Mouse (Mus musculus) cerebellum, adult 9-11 months (tissue): ENCODE results near the gene Fbxw7.

Experiments
- DNase-seq: peaks from one replicate; pipeline ENCODE4 v3.0.0; 2022

The Fbxw7 gene

DNA sequence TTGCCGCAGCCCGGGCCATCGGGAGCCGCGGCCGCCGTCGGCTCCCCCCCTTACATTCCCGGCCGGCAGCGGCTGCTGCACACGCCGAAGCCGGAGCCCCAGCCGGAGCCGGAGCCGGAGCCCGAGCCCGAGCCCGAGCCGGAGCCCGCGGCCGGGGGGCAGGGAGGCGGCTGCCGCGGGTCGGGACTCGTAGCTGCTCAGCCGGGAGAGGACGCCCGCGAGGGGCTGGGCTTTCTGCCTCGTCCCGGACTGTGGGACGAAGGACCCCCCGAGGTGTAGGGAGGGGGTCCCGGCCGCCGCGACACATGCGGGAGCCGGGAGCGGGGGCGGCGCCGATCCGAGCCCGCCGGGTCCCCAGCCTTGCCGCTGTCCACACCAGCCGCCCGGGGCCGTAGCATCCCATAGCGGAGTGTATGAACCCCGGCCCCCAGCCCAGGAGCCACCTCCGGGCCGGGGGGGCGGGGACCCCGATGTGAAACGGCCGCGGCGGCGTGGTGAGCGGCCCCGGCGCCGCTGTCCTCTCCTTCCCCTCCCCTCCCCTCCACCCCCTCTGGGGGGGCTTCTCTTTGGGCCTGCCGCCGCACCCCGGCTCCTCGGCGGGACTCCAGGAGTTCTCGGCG lies at the start of gene Fbxw7:
Gene Fbxw7, plus strand, starts transcription at position 507 of the 620 bp plus-strand sequence.
- DNase-seq, result peak; percentile 65

GRCm38 (mm10) chr3:84768940-84769339 lies 46.1 kb upstream of the Fbxw7 start:
- no peak for DNase-seq

DNA sequence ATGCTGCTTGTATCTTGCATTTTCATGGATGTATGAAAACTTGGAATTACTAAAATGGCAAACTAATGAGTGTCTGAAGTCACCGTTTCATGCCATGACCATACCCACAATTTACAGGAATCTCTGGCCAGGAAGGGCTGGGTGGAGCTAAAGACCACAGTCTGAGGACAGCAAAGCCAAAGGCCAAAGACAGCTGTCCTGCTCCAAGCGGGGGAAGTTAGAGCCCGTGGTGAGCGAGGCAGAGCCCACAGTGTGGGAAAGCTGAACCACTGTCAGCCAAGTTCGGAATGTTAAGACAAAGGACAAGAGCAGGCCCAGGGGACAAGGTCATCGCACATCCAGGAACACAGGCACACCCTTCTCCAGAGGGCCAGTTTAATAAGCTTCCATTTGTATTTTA lies 45.7 kb upstream of the Fbxw7 start:
- DNase-seq, result no peak

- no peak for DNase-seq
These were observed 44.5 kb upstream of the Fbxw7 start for GRCm38 (mm10) chr3:84770518-84770917.

- no peak for DNase-seq
These were observed 43.1 kb upstream of the Fbxw7 start for GRCm38 (mm10) chr3:84771980-84772379.

GRCm38 (mm10) chr3:84774246-84775066 lies 40.6 kb upstream of the Fbxw7 start:
- DNase-seq, result no peak

GRCm38 (mm10) chr3:84775067-84775423 lies 40.0 kb upstream of the Fbxw7 start:
- no peak for DNase-seq

- DNase-seq, result no peak
These were observed 39.5 kb upstream of the Fbxw7 start for GRCm38 (mm10) chr3:84775577-84775976.

DNA sequence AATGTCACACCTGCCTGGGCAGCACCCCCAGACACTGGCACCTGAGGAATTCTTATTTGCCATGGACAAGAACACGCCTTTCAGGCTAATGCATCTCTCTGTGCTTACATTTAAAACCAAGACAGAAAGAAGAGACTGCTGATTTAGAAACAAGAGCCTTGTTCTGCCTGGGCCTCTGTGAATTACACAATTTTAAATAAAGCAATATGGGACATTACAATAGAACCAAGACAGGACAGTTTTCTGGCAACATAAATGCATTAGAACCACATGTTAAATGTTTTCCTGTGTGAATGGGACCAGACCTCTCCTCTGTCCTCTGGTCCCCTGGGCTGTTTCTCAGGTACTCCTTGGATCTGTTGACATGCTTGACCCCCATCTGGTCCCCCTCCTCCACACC lies 39.0 kb upstream of the Fbxw7 start:
- no peak for DNase-seq

GRCm38 (mm10) chr3:84787914-84788313 lies 27.2 kb upstream of the Fbxw7 start:
- no peak for DNase-seq

- no peak for DNase-seq
These were observed 11.0 kb upstream of the Fbxw7 start for GRCm38 (mm10) chr3:84804036-84804435.

DNA sequence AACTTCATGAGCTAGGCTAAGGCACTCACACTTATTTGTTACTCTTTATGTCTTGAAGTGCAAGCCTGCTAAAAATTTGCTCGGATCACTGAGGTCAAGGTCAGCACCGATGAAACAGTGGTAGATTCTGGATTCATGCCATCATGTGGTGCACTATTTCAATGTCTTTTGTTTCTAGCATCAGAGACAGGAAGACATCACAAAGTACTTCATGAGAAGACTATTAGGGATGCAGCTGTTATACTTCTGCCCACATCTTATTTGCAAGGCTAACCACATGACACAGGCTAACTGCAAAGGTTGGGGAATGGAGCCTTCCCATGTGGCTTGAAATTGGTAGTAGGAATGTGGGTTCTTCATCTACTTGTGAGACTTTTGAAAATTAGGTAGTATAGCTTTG lies 8.9 kb upstream of the Fbxw7 start:
- DNase-seq, result no peak

- DNase-seq, result no peak
These were observed 7.2 kb upstream of the Fbxw7 start for GRCm38 (mm10) chr3:84807826-84808225.

DNA sequence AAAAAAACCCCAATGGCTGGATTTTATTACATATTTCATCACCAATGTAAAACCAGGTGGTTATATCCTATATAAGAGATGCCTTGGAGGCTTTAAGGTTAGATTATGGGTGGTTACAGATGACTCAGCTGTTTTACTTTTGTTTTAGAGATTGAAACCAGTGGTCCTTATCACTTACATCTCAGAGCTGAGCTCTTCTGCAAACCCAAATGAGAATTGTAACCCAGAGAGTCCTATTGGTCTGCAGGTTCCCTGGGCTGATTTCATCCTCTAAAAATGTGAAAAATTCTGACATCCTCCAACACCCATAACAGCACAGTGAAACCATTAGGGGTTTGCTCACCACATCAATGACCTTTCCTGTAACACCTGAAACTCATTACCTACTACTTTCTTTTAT lies 6.2 kb upstream of the Fbxw7 start:
- no peak for DNase-seq

- no peak for DNase-seq
These were observed 4.3 kb upstream of the Fbxw7 start for GRCm38 (mm10) chr3:84810803-84811202.

- DNase-seq, result no peak
These were observed 1.5 kb upstream of the Fbxw7 start for GRCm38 (mm10) chr3:84813436-84814156.

DNA sequence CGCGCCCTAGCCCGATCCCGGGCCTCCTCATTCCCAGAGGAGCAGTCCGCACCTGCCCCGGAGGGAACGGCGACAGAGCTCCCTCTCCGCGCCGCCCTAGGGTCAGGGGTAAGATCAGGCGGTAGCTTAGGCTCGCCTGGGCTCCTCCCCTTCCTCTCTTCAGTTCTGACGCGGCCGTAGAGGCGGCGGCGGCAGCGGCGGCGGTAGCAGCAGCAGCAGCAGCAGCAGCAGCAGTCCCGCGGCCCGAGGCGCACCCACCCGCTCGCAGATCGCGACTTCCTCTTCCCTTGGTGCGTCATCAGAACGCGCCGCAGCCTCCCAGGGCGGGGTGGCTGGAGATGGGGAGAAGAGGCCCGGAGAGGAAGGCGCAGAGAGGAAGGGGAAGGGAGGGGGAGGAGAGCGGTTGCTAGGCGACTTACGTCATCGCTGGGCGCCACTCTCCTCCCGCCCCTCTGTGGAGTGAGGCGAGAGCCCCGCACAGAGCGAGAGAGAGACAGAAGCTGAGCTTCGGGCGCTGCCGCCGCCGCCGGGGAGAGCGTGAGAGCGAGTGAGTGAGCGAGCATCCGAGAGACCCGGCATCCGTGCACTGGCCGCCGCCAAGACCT lies 809 bp upstream of the Fbxw7 start:
- DNase-seq, result peak; percentile 100

DNA sequence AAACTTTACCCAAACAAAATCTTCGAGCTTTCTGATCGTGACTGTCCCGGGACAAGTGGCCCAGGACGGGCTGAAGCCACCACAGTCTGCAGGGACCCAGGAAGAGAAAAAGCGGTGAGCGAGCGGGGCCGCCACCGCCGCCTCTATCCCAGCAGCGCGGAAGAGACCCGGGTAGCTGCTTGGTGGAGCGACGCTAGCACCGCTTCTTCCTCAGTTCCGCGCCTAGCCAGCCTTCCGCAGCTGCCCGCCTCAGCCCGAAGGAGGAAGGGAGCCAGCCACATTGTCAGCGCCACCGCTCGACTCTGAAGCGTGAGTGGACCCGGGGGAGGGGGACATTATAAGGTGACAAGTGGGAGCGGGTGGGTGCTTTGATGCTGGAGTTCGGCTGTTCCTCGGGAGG lies 393 bp downstream of the Fbxw7 start:
- DNase-seq, result peak; percentile 45

GRCm38 (mm10) chr3:84816951-84817350 lies 1.9 kb downstream of the Fbxw7 start:
- no peak for DNase-seq

DNA sequence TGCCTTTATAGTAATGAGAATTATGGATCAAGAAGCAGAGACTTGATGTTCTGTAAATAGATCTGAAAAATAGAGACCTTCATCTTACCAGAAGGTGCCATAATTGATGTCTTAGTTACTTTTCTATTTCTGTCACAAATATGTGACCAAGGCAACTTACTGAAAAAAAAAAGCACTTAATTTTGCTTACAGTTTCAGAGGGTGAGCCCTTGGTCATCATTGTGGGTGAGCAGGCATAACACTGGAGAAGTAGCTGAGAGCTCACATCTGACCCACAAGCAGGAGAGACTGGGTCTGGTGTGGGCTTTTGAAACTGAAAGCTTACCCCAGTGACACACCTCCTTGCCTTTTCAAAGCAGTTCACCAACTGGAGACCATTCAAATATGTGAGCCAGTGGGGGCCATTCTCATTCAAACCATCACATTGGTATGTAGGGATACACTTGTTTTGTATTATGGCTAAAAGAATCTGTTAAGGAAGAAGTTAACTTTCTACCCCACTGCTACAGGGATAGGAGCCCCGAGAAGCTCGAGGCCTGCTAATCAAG lies 5.7 kb downstream of the Fbxw7 start:
- DNase-seq, result no peak

DNA sequence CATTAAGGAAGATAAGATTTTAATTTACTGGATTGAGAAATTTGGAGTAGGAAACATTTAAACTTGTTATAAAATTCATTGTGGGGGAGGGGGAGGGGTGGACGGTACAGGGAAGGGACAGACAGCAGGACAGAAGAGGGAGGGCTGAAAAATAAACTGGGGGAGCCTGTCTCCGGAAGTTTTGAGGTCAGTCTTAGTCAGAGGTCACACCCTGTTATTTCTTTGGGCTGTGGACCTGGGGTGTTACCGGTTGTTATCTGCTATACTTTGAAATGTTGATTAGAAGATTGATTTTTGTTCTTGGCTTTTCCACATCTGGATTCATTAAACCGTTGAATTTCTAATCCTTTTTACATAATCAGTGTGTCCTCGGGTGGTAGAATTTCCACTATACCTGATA lies 10.9 kb downstream of the Fbxw7 start:
- DNase-seq, result no peak

GRCm38 (mm10) chr3:84826405-84826804 lies 11.3 kb downstream of the Fbxw7 start:
- DNase-seq, result no peak

DNA sequence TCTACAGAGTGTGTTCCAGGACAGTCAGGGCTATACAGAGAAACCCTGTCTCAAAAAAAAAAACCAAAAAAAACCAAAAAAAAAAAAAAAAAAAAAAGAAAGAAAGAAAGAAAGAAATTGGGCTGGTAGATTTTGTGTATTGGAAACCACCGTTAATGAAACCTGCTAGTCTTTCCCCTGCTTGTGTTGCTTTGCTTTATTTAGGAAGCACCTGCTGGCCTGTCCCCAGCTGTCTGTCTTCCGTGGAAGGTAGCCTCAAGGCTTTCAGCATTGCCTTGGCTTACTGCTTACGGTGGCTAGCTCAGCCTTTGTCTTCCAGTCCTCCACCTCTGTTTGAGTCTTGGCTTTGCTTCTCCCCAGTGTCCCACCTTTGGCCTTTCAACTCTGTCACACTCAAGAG lies 11.9 kb downstream of the Fbxw7 start:
- no peak for DNase-seq
